Mouse (Mus musculus): ENCODE results near the gene Scyl1. TPM values are rescaled to one million over a fixed set of nuclear protein-coding genes. Genes with fewer than 3 reads are reported as not detected.
A peak's percentile ranks its signal among the peaks of the same experiment; 100 is the strongest.

Gene Scyl1
- polyA plus RNA-seq, 1 experiment from 2014 or later, result 73.7 TPM

DNA sequence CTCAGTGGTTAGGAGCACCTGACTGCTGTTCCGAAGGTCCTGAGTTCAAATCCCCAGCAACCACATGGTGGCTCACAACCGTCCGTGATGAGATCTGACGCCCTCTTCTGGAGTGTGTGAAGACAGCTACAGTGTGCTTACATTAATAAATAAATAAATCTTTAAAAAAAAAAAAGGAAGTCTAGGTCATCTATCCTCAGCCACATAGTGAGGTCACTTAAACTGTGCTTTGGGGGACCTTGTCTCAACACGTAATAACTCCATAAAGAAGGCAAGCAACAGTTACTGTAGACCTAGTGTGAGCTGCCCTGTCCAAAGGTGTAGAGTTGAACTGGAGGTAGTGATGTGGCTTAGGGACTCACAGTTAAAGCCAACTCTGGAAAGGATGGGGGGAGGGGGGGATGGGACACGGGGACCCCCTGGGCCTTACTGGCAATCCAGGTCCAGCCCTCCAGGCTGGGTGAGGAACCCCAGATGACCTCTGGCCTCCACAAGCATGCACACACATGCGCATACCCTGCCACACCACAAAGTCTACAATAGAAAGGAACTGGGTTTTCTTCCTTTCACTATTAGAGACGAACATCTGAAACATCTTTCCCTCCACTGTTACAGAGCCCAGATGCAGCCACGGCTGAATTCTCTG, 6.3 kb upstream of the Scyl1 start:
- no peak overlapping the region for H3K4me3 ChIP-seq
- H3K4me2 ChIP-seq (replicated peaks), result no peak overlapping the region
- 79% methylated on average over 9 of the region's 9 CpGs for WGBS
- no peaks in the 10 kb centered on the region for H3K27me3 ChIP-seq
- no peaks in the 10 kb centered on the region for H3K9me3 ChIP-seq (replicated peaks)
- peak overlapping the region; percentile 18; the same call in 1 of the 2 replicates for H3K9ac ChIP-seq
- ATAC-seq (ENCODE audit: low FRiP score), result no peak
- no peak overlapping the region for H3K27ac ChIP-seq
- no peaks in the 10 kb centered on the region for H3K36me3 ChIP-seq
- H3K4me1 ChIP-seq, result no peaks in the 10 kb centered on the region

GRCm38 (mm10) chr19:5770311-5770710, 908 bp downstream of the Scyl1 start:
- Histone ChIP-seq H3K4me2 (replicated peaks) (peak overlapping the region; percentile 87), H3K9me3 (replicated peaks) (no peaks in the 10 kb centered on the region), H3K4me1 (peaks cover 19% of the 10 kb centered on the region), H3K36me3 (peaks cover 39% of the 10 kb centered on the region), H3K27me3 (no peaks in the 10 kb centered on the region), H3K4me3 (peak overlapping the region; percentile 93), H3K9ac (peak overlapping the region; percentile 93), H3K27ac (no peak overlapping the region)
- ATAC-seq (ENCODE audit: low FRiP score), result 0 out of 2 replicates have a peak, but pooled peaks have one; percentile 10
- WGBS, result 47% methylated on average over 9 of the region's 9 CpGs

GRCm38 (mm10) chr19:5767271-5767670, 3.9 kb downstream of the Scyl1 start:
- no peaks in the 10 kb centered on the region for H3K9me3 ChIP-seq (replicated peaks)
- no peak overlapping the region for H3K4me2 ChIP-seq (replicated peaks)
- peaks cover 66% of the 10 kb centered on the region for H3K36me3 ChIP-seq
- H3K27ac ChIP-seq, result no peak overlapping the region
- 0 out of 2 replicates have a peak overlapping the region, but pooled peaks have one; percentile 8 for H3K9ac ChIP-seq
- H3K4me3 ChIP-seq, result no peak overlapping the region
- H3K27me3 ChIP-seq, result no peaks in the 10 kb centered on the region
- ATAC-seq (ENCODE audit: low FRiP score), result no peak
- WGBS, result 91% methylated on average over 4 of the region's 4 CpGs
- H3K4me1 ChIP-seq, result peaks cover 19% of the 10 kb centered on the region

DNA sequence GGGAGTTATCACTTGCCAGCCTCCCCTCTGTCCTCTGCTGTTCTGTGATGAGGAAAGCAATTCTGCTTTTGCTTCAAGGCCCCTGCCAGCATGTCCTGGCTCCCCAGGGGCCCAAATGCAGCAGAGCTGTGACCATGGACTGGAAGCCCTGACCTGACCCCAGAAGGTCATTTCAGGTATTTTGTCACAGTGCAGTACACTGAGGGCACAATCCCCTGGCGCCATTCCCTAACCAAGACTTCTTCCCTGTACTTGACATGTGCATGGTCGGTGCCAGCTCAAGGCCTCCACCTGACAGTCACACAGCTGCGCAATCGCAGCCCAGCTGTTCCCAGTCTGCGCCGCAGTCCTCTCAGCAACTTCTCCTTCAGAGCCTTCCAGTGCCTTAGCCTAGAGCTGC, 8.1 kb downstream of the Scyl1 start:
- no peak for ATAC-seq (ENCODE audit: low FRiP score)
- no peaks in the 10 kb centered on the region for H3K9me3 ChIP-seq (replicated peaks)
- no peak overlapping the region for H3K27ac ChIP-seq
- H3K9ac ChIP-seq, result no peak overlapping the region
- H3K36me3 ChIP-seq, result peaks cover 95% of the 10 kb centered on the region
- no peaks in the 10 kb centered on the region for H3K4me1 ChIP-seq
- WGBS, result 94% methylated on average over 6 of the region's 6 CpGs
- H3K4me3 ChIP-seq, result no peak overlapping the region
- no peak overlapping the region for H3K4me2 ChIP-seq (replicated peaks)
- peaks cover 10% of the 10 kb centered on the region for H3K27me3 ChIP-seq

- ATAC-seq (ENCODE audit: low FRiP score), result no peak
- H3K9me3 ChIP-seq (replicated peaks), result no peaks in the 10 kb centered on the region
- H3K36me3 ChIP-seq, result peaks cover 64% of the 10 kb centered on the region
- no peak overlapping the region for H3K4me2 ChIP-seq (replicated peaks)
- H3K27ac ChIP-seq, result no peak overlapping the region
- H3K27me3 ChIP-seq, result peaks cover 51% of the 10 kb centered on the region
- 91% methylated on average over 14 of the region's 14 CpGs for WGBS
- peaks cover 16% of the 10 kb centered on the region for H3K4me1 ChIP-seq
- no peak overlapping the region for H3K4me3 ChIP-seq
- H3K9ac ChIP-seq, result no peak overlapping the region
Observed at GRCm38 (mm10) chr19:5758878-5759403, 12.3 kb downstream of the Scyl1 start.

- Histone ChIP-seq H3K4me1 (peaks cover 16% of the 10 kb centered on the region), H3K4me2 (replicated peaks) (peak overlapping the region; percentile 43), H3K27me3 (peaks cover 69% of the 10 kb centered on the region), H3K9ac (peak overlapping the region; percentile 46), H3K4me3 (peak overlapping the region; percentile 14), H3K36me3 (peaks cover 49% of the 10 kb centered on the region), H3K9me3 (replicated peaks) (no peaks in the 10 kb centered on the region), H3K27ac (no peak overlapping the region)
- peak; percentile 50 for ATAC-seq (ENCODE audit: low FRiP score)
- 11% methylated on average over 36 of the region's 36 CpGs for WGBS
Observed at GRCm38 (mm10) chr19:5756991-5757636, 14.1 kb downstream of the Scyl1 start.

DNA sequence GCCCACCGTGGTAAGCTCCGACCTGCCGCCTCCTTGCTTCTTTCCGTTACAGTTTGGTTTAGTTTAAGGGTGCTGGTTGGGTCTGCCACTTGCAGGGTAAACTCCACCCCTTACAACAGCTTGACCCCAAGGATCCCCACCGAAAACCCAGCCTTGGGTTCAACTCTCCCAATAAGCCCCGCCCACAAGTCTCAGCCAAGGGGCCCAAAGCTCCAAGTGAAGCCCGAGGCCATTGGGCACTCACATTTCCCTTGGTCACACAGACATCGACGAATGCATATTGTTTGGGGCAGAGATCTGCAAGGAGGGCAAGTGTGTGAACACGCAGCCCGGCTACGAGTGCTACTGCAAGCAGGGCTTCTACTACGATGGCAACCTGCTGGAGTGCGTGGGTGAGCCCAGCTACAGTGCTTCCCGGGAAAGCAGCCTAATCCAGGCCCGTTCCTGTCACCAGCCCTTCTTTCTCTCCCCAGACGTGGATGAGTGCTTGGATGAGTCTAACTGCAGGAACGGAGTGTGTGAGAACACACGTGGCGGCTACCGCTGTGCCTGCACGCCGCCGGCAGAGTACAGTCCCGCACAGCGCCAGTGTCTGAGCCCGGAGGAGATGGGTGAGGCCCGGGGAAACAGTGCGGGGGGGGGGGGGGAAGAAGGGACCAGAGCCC, 14.8 kb downstream of the Scyl1 start:
- no peak overlapping the region for H3K27ac ChIP-seq
- peaks cover 43% of the 10 kb centered on the region for H3K36me3 ChIP-seq
- H3K4me2 ChIP-seq (replicated peaks), result peak overlapping the region; percentile 43
- H3K4me1 ChIP-seq, result peaks cover 20% of the 10 kb centered on the region
- 6% methylated on average over 29 of the region's 29 CpGs for WGBS
- no peaks in the 10 kb centered on the region for H3K9me3 ChIP-seq (replicated peaks)
- H3K9ac ChIP-seq, result peak overlapping the region; percentile 46
- peaks cover 75% of the 10 kb centered on the region for H3K27me3 ChIP-seq
- ATAC-seq (ENCODE audit: low FRiP score), result peak; percentile 47; the same call in 1 of the 2 replicates
- peak overlapping the region; percentile 14 for H3K4me3 ChIP-seq

GRCm38 (mm10) chr19:5751742-5752141, 19.5 kb downstream of the Scyl1 start:
- H3K9me3 ChIP-seq (replicated peaks), result no peaks in the 10 kb centered on the region
- H3K36me3 ChIP-seq, result no peaks in the 10 kb centered on the region
- H3K4me3 ChIP-seq, result 0 out of 2 replicates have a peak overlapping the region, but pooled peaks have one; percentile 4
- 6% methylated on average over 20 of the region's 20 CpGs for WGBS
- H3K4me2 ChIP-seq (replicated peaks), result 0 out of 2 replicates have a peak overlapping the region, but pooled peaks have one; percentile 3
- H3K4me1 ChIP-seq, result peaks cover 19% of the 10 kb centered on the region
- H3K27me3 ChIP-seq, result peaks cover 91% of the 10 kb centered on the region
- ATAC-seq (ENCODE audit: low FRiP score), result no peak
- no peak overlapping the region for H3K27ac ChIP-seq
- H3K9ac ChIP-seq, result 0 out of 2 replicates have a peak overlapping the region, but pooled peaks have one; percentile 23

GRCm38 (mm10) chr19:5750951-5751350, 20.3 kb downstream of the Scyl1 start:
- H3K9ac ChIP-seq, result 0 out of 2 replicates have a peak overlapping the region, but pooled peaks have one; percentile 23
- WGBS, result 8% methylated on average over 22 of the region's 22 CpGs

GRCm38 (mm10) chr19:5749476-5749875, 21.7 kb downstream of the Scyl1 start:
- WGBS, result 83% methylated on average over 6 of the region's 6 CpGs
- peaks cover 91% of the 10 kb centered on the region for H3K27me3 ChIP-seq

More at GRCm38 (mm10) chr19:5750951-5751350, 20.3 kb downstream of the Scyl1 start:
- H3K4me3 ChIP-seq, result no peak overlapping the region
- no peak for ATAC-seq (ENCODE audit: low FRiP score)
- peaks cover 91% of the 10 kb centered on the region for H3K27me3 ChIP-seq
- H3K4me2 ChIP-seq (replicated peaks), result no peak overlapping the region
- H3K4me1 ChIP-seq, result peaks cover 21% of the 10 kb centered on the region
- no peak overlapping the region for H3K27ac ChIP-seq
- H3K36me3 ChIP-seq, result no peaks in the 10 kb centered on the region
- no peaks in the 10 kb centered on the region for H3K9me3 ChIP-seq (replicated peaks)

GRCm38 (mm10) chr19:5746907-5747363, 24.3 kb downstream of the Scyl1 start:
- Histone ChIP-seq H3K9ac (no peak overlapping the region), H3K27ac (no peak overlapping the region), H3K4me1 (peaks cover 48% of the 10 kb centered on the region), H3K9me3 (replicated peaks) (no peaks in the 10 kb centered on the region), H3K36me3 (no peaks in the 10 kb centered on the region), H3K4me2 (replicated peaks) (no peak overlapping the region), H3K27me3 (peaks cover 89% of the 10 kb centered on the region), H3K4me3 (no peak overlapping the region)
- WGBS, result 14% methylated on average over 12 of the region's 12 CpGs
- no peak for ATAC-seq (ENCODE audit: low FRiP score)

More at GRCm38 (mm10) chr19:5749476-5749875, 21.7 kb downstream of the Scyl1 start:
- H3K4me2 ChIP-seq (replicated peaks), result no peak overlapping the region
- peaks cover 28% of the 10 kb centered on the region for H3K4me1 ChIP-seq
- ATAC-seq (ENCODE audit: low FRiP score), result no peak
- H3K4me3 ChIP-seq, result no peak overlapping the region
- no peaks in the 10 kb centered on the region for H3K36me3 ChIP-seq
- H3K27ac ChIP-seq, result no peak overlapping the region
- H3K9ac ChIP-seq, result no peak overlapping the region
- H3K9me3 ChIP-seq (replicated peaks), result no peaks in the 10 kb centered on the region
